Mouse (Mus musculus) hematopoietic stem cell, adult 5-6 weeks (primary cell): Measurements from ENCODE around the gene Pex14. TPM values are rescaled to one million over a fixed set of nuclear protein-coding genes. Genes with fewer than 3 reads are reported as not detected.
"Not testable (repeated sequence)": the region's sequence is repeated elsewhere in the genome, so short reads cannot be mapped to it uniquely, and the experiment has no call there.

Experiments
- ATAC-seq, 2 experiments: fragments of 125-278 bp in 1 of 2; replicated peaks in 1 of 2; 2 replicates each; pipeline ENCODE4 v1.8.0; 2016 to 2017; ENCODE audit warnings: inconsistent platforms in 2 of 2, mild to moderate bottlenecking in 2 of 2, moderate number of reproducible peaks in 2 of 2, low read depth in 1 of 2, moderate TSS enrichment in 1 of 2; ENCODE audit not compliant: low FRiP score in 2 of 2, poor library complexity in 2 of 2, severe bottlenecking in 2 of 2, insufficient read depth in 1 of 2, low TSS enrichment in 1 of 2
- total RNA-seq: library from RNA; stranded (forward); fragments of 172-1452, 232-1000 nt; gene quantifications from 2 replicates; pipeline ENCODE4 v1.2.3, GENCODE M21; 2017

The Pex14 gene
- total RNA-seq, 1 experiment from 2014 or later: 11.8 TPM

DNA sequence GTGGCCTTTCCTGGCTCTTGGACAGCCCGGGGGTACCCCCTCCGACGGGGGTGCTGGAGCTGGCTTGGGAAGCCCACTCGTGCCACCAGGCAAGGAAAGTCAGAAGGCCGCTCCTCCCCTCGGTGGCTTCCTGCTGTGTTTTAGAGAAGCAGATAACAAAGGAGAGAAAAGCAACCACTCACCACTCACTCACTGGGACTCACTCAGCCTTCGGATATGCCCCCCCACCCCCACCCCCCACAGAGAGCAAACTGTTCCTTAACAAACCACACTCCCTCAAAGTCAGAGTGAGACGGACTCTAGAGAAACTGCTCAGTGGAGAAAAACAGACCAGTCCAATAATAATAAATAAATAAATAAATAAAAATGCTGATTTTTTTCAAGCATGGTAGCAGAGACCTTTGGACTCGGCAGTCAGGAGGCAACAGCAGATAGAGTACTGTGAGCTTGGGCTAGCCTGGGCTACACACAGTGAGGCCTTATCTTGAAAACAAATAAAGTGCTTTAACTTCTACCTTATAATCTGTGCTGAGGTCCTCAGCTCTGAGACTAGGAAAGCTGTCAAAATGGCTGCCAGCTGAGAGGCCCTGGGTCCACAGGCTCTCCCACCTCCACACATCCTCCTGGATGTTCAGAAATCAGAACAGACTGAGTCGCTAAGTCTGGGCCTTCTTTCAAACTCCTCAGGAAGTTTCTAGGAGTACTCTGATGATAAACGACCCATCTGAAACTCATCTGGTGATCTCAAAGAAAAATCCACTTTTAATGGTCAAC is 25.9 kb upstream of the Pex14 start:
- ATAC-seq: no peak

DNA sequence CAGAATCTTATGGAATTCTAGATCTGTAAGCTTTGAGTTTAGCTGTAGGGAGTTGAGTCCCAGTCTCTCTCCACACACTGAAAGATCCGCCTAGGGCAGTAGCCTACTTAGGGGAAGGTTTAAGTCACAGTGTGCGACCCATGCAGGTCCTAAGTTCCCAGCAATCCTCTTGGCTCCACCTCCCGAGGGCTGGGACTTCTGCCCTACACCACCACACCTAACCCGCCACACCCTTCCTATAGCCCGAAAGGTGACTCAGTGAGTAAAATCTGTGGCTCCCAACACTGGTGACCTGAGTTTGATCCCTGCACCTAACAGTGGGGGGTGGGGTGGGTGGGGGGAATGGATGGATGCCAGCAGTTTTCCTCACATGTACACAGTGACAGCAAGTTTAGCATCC is 23.8 kb upstream of the Pex14 start:
- ATAC-seq: no peak

DNA sequence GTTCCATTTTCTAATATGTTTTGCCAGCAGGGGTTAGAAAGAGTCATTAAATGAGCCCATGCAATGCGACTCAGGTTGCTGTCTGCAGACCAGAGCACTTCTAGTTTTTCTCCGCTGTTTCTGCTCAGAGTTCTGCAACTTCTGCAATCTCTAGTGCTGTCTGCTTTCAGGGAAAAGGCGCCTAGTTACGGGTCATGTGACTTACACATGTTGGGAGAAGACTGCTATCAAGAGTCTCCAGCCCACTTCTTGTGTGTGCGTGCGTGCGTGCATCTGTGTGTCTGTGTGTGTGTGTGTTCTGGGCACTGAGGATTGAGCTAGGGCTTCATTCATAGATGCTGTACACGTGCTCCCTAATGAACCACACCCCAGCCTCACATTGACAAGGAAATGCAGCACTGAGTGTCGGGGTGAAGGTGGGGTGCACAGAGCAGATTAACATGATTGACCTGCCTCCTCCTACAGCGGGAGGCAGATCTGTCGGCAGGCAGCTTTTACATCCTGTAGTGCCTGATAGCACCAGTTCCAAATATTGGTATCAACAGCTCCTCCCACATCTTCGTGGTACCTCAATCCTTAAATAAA is 20.4 kb upstream of the Pex14 start:
- peak; percentile 54 to 62; a peak in 3 of 4 replicates for ATAC-seq

DNA sequence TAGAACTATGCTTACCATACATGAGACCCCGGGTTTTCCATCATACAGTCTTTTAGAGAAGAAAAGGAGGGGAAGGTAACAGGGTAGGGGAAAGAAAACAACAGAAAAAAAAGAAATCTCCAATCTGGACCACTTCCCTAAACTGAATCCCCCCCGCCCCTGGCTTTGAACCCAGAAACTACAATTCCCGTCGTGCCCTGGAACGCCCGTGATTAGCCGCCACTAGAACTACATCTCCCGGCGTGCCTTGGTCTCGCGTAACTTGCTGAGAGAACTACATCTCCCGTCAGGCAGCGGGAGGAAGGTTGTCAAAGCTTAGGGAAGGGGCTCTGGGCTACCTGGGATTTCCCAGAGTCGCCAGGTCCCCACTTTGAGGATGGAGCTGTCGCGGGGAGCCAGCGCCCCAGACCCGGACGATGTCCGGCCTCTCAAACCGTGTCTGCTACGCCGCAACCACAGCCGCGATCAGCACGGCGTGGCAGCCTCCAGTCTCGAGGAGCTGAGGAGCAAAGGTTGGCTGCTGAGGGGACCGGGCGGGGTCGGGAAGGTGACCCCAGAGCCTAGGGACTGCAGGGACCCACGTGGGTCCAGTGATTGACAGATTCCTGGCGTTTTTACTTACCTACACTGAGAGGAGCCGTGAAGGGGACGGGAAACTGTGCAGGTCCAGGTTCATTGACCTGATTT is 4.3 kb upstream of the Pex14 start, which contains the start of gene Dffa:
Dffa (plus strand) TSS at position 272 of the 687 bp plus-strand sequence.
- ATAC-seq: peak; percentile 93 to 95

DNA sequence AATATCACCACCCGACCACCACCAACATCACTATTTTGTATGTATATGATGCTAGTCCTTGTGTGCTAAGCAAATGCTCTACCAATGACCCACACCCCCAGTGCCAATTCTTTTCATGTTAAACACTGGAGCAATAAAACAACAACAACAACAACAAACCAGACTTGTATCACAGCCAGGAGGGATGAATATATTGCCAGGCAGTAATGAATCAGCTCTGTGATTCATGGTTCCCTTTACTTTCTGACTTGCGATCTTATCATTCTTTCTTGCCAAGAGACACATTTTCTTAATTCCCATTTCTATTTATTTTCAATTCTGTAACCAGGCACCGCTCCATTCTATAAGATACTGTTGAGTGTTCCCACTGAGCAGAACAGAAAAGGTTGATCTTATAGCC is 1.8 kb upstream of the Pex14 start:
- ATAC-seq: no peak

DNA sequence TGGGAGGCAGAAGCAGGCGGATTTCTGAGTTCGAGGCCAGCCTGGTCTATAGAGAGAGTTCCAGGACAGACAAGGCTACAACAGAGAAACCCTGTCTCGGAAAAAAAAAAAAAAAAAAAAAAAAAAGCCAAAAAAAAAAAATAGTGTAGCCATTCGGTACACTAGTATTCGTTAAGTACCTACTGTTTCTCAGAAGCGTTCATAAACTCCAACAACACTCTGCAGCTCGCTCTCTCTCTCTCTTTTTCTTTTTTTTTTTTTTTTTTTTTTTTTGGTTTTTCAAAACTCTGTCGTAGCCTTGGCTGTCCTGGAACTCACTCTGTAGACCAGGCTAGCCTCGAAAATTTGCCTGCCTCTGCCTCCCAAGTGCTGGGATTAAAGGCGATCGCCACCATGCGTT is 773 bp upstream of the Pex14 start:
- not testable (repeated sequence) for ATAC-seq

DNA sequence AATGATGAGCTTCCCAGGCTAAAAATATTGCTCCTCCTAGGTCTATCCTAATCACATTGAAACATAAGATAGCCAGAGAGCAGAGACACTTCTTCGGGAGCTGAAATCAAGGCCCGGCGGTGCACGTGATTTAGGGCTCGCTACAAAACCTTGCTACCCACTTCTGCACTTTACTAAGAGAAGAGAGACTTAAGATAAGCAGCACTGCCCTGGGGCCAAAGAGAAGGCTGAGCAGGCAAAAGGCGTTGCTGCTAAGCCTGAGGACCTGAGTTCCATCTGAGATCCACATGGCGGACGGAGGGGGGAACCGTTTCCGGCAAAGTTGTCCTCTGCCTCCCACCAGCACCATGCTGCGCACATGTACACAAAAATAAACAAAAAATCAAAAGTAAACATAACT is 1.1 kb downstream of the Pex14 start:
- ATAC-seq: no peak

DNA sequence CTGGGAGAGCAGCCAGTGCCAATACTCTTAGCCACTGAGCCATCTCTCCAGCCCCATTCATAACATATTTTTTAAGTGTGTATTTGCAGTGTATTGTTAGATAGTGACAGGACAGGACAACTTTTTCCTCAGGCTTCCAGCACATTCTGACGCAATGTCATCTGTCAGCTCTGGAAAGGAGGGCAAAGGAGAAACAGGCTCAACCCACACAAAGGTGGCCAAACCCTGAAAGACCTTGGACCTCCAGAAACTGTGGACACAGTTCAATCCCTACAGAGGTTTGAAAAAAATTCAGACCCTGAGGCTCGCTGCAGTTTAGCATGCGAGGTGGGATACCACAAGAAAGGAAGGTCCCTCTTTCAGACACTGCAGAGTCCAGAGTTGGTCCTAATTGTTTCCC is 1.7 kb downstream of the Pex14 start:
- ATAC-seq: no peak

DNA sequence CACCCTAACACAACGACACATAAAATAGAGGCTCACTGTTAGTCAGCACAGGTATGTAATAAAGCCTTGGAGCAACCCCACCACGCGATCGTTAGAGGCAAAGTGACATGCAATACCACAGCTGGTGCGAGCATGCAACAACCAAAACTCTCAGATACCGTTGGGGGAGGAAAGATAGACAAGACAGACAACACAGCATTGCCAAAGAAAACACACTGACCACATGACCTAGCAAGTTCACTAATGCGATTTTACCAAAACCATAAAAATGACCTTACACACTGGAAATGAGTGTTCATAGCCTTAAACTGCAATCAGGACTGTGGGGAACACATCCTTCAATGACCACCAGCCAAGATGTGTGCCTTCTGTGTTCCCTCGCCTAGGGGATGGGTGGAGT is 8.3 kb downstream of the Pex14 start:
- ATAC-seq: no peak

DNA sequence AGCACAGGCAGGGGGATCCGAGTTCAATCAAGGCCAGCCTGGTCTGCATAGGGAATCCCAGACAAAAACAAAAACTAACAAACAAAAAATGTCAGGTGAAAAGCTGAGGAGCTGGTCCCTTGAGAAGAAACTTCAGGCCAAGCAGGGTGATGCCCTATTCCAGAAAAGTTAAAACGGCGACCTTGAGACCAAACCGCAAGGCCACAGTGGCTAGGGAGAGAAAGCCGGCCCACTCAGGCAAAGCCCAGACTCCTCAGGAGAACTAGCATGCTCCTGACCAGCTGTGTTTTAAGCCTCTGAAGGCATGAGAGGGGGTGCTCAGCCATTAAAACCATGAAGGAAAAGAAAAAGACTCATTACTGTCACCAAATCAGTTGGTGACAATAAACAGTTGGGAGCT is 14.3 kb downstream of the Pex14 start:
- peak in 1 of 2 experiments; percentile 22; a peak in 1 of 4 replicates for ATAC-seq

DNA sequence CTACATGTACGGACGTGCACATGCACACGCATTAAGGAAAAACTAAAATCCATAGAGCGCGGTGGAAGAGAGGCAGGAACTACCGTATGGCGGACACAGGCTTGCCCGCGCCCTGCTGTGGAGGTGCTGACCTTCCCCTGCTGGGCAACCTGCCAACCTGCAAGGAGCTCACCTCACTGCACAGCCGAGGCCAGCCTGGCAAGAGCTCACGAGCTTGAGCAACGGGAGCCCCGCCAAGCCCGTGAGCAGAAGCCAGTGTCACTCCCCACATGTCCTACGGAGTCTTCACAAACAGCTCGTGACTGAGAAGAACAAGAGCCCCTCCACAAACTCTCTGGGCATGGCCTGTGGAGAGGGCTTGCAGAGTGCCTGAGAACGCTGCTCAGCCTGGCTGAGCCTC is 18.1 kb downstream of the Pex14 start:
- no peak for ATAC-seq

DNA sequence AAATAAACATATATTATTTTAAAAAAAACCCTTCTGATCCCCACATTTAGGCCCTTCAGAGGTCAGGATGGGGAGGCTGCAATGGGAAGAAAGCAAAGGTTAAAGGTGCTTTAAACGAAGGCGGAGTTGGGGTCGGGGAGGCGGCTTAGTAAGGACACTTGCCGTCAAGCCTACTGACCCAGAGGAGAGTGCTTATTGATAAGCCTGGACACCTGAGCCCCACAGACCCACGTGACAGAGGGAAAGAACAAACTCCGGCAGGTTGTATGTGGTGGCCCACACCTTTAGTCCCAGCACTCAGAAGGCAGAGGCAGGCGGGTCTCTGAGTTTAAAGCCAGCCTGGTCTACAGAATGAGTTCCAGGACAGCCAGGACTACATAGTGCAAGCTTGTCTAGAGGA is 19.6 kb downstream of the Pex14 start:
- ATAC-seq: no peak

DNA sequence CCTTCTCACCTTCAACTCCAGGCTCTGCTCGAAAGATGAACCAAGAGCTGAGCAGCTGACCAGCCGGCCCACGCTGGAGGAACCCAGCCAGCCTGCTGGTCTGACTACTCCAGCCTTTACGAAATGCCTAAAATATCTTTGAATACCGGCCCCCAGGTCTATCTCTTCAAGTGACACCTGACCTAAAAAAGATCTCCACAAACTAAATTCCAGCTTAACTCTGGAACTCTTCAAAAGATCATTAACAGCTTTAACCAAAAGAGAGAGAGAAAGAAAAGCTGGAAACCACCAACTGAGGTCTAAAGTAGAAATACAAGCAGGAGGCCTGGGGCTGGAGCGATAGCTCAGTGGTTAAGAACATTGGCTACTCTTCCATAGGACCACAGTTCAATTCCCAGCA is 20.0 kb downstream of the Pex14 start:
- no peak for ATAC-seq

DNA sequence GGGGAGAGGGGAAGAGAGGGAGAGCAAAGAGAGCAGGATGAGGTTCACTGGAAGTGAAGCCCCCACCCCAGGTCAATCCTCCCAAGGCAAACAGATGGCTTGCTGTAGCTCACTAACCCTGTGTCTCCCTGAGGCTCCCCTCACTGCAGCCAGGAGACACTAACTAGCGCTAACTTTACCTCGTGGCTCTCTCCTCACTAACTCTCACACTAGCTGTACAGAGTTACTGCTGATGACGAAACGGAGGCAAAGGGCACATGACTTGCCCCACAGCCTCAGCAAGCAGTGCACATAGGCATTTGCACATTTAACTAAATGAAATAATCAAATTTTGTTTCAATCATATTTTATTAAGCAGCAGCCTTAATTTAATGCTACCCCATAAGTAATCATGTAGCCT is 21.4 kb downstream of the Pex14 start:
- no peak for ATAC-seq

DNA sequence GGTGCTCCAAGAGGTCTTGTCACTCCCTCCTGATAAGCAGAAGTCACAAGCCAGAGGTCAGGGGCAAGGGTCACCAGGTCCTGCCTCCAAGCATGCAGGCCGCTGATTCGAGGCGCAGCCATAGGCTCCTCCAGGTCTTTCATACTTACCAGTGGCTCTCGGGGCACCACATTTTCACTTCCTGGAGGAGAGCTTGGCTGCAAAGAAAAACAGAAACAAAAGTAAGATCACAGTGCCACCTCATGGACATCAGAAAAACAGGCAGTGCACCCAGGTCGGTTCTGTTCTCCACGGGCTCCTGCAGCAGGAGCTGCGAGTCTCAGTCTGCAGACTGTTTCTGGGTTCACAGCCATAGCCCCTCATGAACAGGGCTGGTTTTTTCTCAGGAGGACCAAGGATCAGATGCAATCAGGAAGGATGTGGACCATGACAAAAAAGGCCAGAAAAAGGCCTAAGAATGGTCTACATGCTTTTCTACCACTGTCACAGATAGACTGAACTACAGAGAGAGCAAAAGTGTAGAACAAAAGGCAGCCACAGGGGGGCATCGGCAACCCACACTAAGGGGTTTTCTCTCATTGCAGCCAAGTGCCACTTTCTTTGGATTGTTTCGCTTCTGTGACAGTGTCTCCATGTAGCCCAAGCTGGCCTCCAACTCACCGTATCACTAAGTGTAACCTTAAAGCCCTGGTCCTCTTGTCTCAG is 23.7 kb downstream of the Pex14 start:
- ATAC-seq: peak; percentile 91 to 94

DNA sequence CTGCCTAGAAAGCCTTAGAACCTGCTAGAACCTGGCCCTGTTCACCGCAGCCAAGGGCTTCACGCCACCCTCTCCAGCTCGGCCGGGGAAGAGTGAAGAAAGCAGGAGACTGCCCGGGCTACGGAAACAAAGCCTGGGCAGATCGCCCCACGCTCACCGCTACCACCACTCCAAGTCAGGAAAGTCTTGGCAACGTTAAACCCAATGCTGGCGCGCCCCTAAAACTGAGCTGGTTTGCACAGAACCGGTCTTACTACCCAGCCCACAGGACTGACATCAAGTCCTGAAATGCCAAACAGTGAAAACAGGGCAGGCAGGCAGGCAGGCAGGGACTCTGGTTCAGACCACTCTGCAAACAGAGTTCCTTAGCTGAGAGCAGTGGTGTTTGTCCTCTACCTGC is 24.6 kb downstream of the Pex14 start:
- ATAC-seq: no peak

DNA sequence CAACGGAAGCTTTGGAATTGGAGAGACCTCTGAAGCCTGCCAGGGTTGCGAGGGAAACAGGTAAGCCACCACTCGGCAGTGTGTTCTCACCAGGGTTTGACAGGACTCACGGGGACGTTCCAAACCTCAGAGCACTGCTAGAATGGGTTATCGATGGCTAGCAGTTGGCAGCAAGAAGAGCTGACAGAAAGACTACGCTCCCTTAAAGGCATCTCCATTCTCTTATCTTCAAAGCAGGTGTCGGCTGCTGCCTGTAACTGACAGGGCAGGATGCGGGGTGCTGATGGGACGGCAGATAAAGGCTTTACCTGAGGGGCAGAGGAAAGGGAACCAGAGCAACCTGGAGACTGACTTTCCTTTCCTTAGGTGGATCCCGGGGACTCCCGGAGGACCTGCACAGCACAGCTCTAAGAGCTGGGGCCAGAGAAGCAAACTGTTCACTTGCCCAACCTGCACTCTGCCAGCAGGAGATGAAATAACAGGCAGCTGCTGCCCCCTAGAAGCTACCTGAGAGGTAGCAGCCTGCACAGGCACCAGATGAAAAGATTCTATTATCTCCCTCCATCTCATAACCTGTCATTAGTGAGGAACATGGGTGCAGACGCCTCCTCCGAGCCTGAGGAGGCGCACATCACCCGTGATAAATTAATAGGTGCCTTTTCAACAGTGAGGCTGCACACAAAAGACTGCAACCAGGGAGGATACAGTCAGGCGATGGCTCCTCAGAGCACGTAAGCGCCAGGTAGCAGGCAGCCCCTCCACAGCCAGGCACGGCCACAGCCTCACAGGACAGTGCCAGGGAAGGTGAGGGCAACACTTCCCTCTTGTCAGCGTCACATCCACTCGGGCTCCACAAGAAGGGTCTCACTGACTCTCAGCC is 32.8 kb downstream of the Pex14 start:
- ATAC-seq: 0 out of 4 replicates have a peak, but pooled peaks of 1 of the 2 experiments have one; percentile 12
